Mouse (Mus musculus) telencephalon, adult 2 months (tissue): Measurements from ENCODE around the gene Btg1-ps1.
"Not testable (repeated sequence)": the region's sequence is repeated elsewhere in the genome, so short reads cannot be mapped to it uniquely, and the experiment has no call there.

Source experiments
- DNase-seq: peaks from one replicate; pipeline ENCODE4 v3.0.0-alpha.2; 2011; ENCODE audit warnings: low read depth, low spot score

Gene Btg1-ps1

GRCm38 (mm10) chrX:38018597-38018996 lies at the start of gene Btg1-ps1:
Btg1-ps1 (minus strand) TSS chrX:38018815.
- DNase-seq, result not testable (repeated sequence)

DNA sequence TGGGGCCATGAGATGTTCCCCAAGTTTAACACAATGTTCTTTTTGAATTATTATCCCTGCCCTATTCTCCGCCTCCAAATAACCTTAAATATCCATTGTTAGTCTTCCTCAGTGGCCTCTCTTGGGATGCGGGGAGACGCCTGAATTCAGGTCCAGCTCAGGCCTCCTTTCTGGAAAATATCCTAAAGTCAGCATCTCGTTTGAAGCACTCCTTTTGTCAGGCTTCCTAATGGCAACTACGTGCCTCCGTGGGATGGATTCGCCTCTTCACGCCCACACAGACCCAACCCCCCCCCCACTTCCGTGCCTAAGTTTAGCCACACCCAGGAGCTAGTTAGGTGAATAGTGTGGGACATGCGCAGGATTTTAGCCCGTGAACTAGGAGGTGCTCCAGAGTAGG lies 47.6 kb upstream of the Btg1-ps1 start, which contains the start of gene Rhox10:
Rhox10 (plus strand) TSS at position 301 of the 400 bp plus-strand sequence.
- no peak for DNase-seq

DNA sequence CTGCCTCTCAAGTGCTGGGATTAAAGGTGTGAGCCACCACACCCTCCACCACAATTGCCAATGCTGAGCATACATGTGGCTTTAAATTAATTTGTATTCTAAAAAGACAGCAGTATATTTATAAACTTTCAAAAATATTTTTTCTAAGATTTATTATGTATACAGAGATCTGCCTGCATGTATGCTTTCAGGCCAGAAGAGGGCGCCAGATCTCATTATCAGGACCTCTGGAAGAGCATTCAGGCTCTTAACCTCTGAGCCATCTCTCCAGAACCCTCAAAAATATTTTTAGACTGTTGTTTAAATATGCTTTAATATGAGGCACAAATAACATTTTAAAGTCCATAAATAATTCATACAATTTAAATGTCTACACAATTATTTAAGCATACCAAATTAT lies 42.9 kb upstream of the Btg1-ps1 start:
- peak; percentile 0 for DNase-seq

GRCm38 (mm10) chrX:38043014-38043413 lies 24.4 kb upstream of the Btg1-ps1 start, which contains the start of gene Btg1-ps2:
Btg1-ps2 (minus strand) TSS chrX:38043114.
- not testable (repeated sequence) for DNase-seq

DNA sequence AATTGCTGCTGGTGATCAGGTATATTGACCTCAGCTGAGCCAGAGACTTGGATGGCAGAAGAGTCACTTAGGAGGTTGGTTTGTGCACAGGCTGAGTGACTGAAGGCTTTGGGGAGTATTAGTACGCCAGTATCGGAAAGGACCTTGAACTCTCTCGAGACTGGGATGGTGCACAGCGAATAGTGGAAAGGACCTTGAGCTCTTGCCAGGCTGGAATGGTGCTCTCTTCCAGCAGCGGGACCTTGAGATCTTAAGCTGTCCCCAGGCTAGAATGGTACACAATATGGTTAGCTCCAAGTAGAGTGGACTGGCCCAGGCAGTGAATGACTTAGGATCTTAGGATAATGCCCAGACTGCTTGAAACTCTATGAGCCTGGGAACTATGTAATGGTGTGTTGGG lies 21.1 kb upstream of the Btg1-ps1 start:
- DNase-seq, result no peak

- no peak for DNase-seq
Measured at GRCm38 (mm10) chrX:38033841-38034240, 15.2 kb upstream of the Btg1-ps1 start.

DNA sequence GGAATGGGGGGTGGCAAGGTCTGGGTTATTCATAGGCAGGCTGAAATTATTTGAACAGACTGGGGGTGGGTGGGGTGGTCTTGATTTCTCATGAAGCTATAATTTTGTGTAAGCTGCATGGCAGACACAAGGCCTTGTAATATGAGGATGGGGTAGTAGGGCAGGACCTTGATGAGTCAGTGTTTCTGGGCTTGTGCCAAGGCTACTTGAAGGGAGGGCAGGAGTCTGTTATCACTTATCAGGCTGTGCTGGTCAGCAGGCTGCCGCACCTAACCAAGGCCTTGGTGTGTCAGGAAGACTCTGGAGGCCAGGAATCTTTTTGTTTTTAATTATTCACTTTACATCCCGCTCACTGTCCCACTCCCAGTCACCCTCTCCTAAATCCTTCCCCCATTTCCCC lies 9.9 kb downstream of the Btg1-ps1 start:
- DNase-seq, result no peak
